Mouse (Mus musculus) megakaryocyte-erythroid progenitor cell, adult 5-6 weeks (primary cell): ENCODE data around the gene Scnm1. TPM values are rescaled to one million over a fixed set of nuclear protein-coding genes. Genes with fewer than 3 reads are reported as not detected.
"Not testable (repeated sequence)": the region's sequence is repeated elsewhere in the genome, so short reads cannot be mapped to it uniquely, and the experiment has no call there.

ENCODE experiments used
- ATAC-seq: replicated peaks from 2 replicates; pipeline ENCODE4 v1.8.0; 2016; ENCODE audit warnings: mild to moderate bottlenecking, inconsistent platforms; ENCODE audit not compliant: severe bottlenecking, poor library complexity, low FRiP score, low TSS enrichment
- total RNA-seq, 2 experiments: library from RNA; stranded (forward) in 1 of 2; stranded (reverse) in 1 of 2; fragments of 200-1000, 215-1000 nt in 1 of 2; fragments of >200 nt in 1 of 2; fragmentation: Nextera tagmentation in 1 of 2; gene quantifications; 2 replicates each; pipeline ENCODE4 v1.2.3; 2014 to 2017

The Scnm1 gene
- total RNA-seq, 2 experiments from 2014 or later = 86.0 to 94.4 TPM

- no peak for ATAC-seq
Observed at GRCm38 (mm10) chr3:95117751-95118150, 16.1 kb downstream of the Scnm1 start.

- ATAC-seq = no peak
Observed at GRCm38 (mm10) chr3:95112760-95113159, 21.1 kb downstream of the Scnm1 start.

- ATAC-seq = peak; percentile 85
Observed at GRCm38 (mm10) chr3:95110911-95111726, 22.7 kb downstream of the Scnm1 start, which contains the start of gene Vps72. Gene Vps72, plus strand, starts transcription at chr3:95111022.

GRCm38 (mm10) chr3:95107898-95108297 lies 25.9 kb downstream of the Scnm1 start:
- ATAC-seq = no peak

GRCm38 (mm10) chr3:95107308-95107707 lies 26.5 kb downstream of the Scnm1 start:
- ATAC-seq = not testable (repeated sequence)

GRCm38 (mm10) chr3:95106338-95107117 lies 27.3 kb downstream of the Scnm1 start, which contains the start of gene Pip5k1a:
Gene Pip5k1a, minus strand, starts transcription at chr3:95106930.
- peak; percentile 69 for ATAC-seq

- ATAC-seq = 0 out of 2 replicates have a peak, but pooled peaks have one; percentile 32
Observed at GRCm38 (mm10) chr3:95105586-95106337, 28.0 kb downstream of the Scnm1 start.

- no peak for ATAC-seq
Observed at GRCm38 (mm10) chr3:95105121-95105520, 28.7 kb downstream of the Scnm1 start.

- no peak for ATAC-seq
Observed at GRCm38 (mm10) chr3:95100854-95101253, 33.0 kb downstream of the Scnm1 start.

- no peak for ATAC-seq
Observed at GRCm38 (mm10) chr3:95088071-95088470, 45.7 kb downstream of the Scnm1 start.

Other genes starting within 250 kb of the Scnm1 start
- gene Psmb4, start 247.1 kb downstream of the Scnm1 start, total RNA-seq (2014; fragmentation: Nextera tagmentation) = 427 and 467 TPM in 2 replicates
- gene Psmb4, start 247.1 kb downstream of the Scnm1 start, total RNA-seq (2017) = 212 and 218 TPM in 2 replicates
- 128 and 136 TPM in 2 replicates for gene Selenbp1, start 201.0 kb downstream of the Scnm1 start, total RNA-seq (2014; fragmentation: Nextera tagmentation)
- 100 and 113 TPM in 2 replicates for gene Selenbp1, start 201.0 kb downstream of the Scnm1 start, total RNA-seq (2017)
- gene Rfx5, start 179.9 kb downstream of the Scnm1 start, total RNA-seq (2014; fragmentation: Nextera tagmentation) = 21.3 and 21.4 TPM in 2 replicates
- 15.1 and 19.0 TPM in 2 replicates for gene Rfx5, start 179.9 kb downstream of the Scnm1 start, total RNA-seq (2017)
- gene Pi4kb, start 159.3 kb downstream of the Scnm1 start, total RNA-seq (2014; fragmentation: Nextera tagmentation) = 24.9 and 35.5 TPM in 2 replicates
- gene Pi4kb, start 159.3 kb downstream of the Scnm1 start, total RNA-seq (2017) = 22.7 and 27.9 TPM in 2 replicates
- 16.8 and 25.9 TPM in 2 replicates for gene Zfp687, start 118.6 kb downstream of the Scnm1 start, total RNA-seq (2014; fragmentation: Nextera tagmentation)
- 13.0 and 42.4 TPM in 2 replicates for gene Zfp687, start 118.6 kb downstream of the Scnm1 start, total RNA-seq (2017)
- gene Psmd4, start 91.4 kb downstream of the Scnm1 start, total RNA-seq (2014; fragmentation: Nextera tagmentation) = 190 and 212 TPM in 2 replicates
- gene Psmd4, start 91.4 kb downstream of the Scnm1 start, total RNA-seq (2017) = 336 and 456 TPM in 2 replicates
- gene Pip5k1a, start 27.1 kb downstream of the Scnm1 start, total RNA-seq (2014; fragmentation: Nextera tagmentation) = 28.8 and 29.3 TPM in 2 replicates
- gene Pip5k1a, start 27.1 kb downstream of the Scnm1 start, total RNA-seq (2017) = 20.5 and 23.8 TPM in 2 replicates
- 62.9 and 64.1 TPM in 2 replicates for gene Vps72, start 23.0 kb downstream of the Scnm1 start, total RNA-seq (2014; fragmentation: Nextera tagmentation)
- 105 and 121 TPM in 2 replicates for gene Vps72, start 23.0 kb downstream of the Scnm1 start, total RNA-seq (2017)
- gene Tmod4, start 9.5 kb downstream of the Scnm1 start, total RNA-seq (2014; fragmentation: Nextera tagmentation) = 2.4 and 5.1 TPM in 2 replicates
- gene Tmod4, start 9.5 kb downstream of the Scnm1 start, total RNA-seq (2017) = 0.99 and 2.9 TPM in 2 replicates
- 5.4 and 6.9 TPM in 2 replicates for gene Lysmd1, start 77 bp upstream of the Scnm1 start, total RNA-seq (2014; fragmentation: Nextera tagmentation)
- gene Lysmd1, start 77 bp upstream of the Scnm1 start, total RNA-seq (2017) = 6.2 and 7.2 TPM in 2 replicates
- gene Tnfaip8l2, start 8.3 kb upstream of the Scnm1 start, total RNA-seq (2014; fragmentation: Nextera tagmentation) = 3.3 and 8.1 TPM in 2 replicates
- gene Tnfaip8l2, start 8.3 kb upstream of the Scnm1 start, total RNA-seq (2017) = 3.1 and 6.7 TPM in 2 replicates
- 0.27 TPM in 1 of 2 replicates, not detected in the other for gene Sema6c, start 26.4 kb upstream of the Scnm1 start, total RNA-seq (2014; fragmentation: Nextera tagmentation)
- gene Sema6c, start 26.4 kb upstream of the Scnm1 start, total RNA-seq (2017) = 0.99 TPM in 1 of 2 replicates, not detected in the other
- gene Gabpb2, start 83.9 kb upstream of the Scnm1 start, total RNA-seq (2014; fragmentation: Nextera tagmentation) = 59.0 and 63.9 TPM in 2 replicates
- gene Gabpb2, start 83.9 kb upstream of the Scnm1 start, total RNA-seq (2017) = 59.2 and 64.2 TPM in 2 replicates
- 69.0 and 127 TPM in 2 replicates for gene Cdc42se1, start 94.7 kb upstream of the Scnm1 start, total RNA-seq (2014; fragmentation: Nextera tagmentation)
- gene Cdc42se1, start 94.7 kb upstream of the Scnm1 start, total RNA-seq (2017) = 49.5 and 59.1 TPM in 2 replicates
- gene Mllt11, start 98.2 kb upstream of the Scnm1 start, total RNA-seq (2014; fragmentation: Nextera tagmentation) = 6.0 and 6.9 TPM in 2 replicates
- gene Mllt11, start 98.2 kb upstream of the Scnm1 start, total RNA-seq (2017) = 1.9 and 3.6 TPM in 2 replicates
- 0.92 and 2.5 TPM in 2 replicates for gene Gm128, start 107.6 kb upstream of the Scnm1 start, total RNA-seq (2014; fragmentation: Nextera tagmentation)
- 0.27 TPM in 1 of 2 replicates, not detected in the other for gene Gm128, start 107.6 kb upstream of the Scnm1 start, total RNA-seq (2017)
- not detected in 2 replicates for gene Bnipl, start 117.2 kb upstream of the Scnm1 start, total RNA-seq (2014; fragmentation: Nextera tagmentation)
- gene Bnipl, start 117.2 kb upstream of the Scnm1 start, total RNA-seq (2017) = not detected in 2 replicates
- gene Mindy1, start 147.3 kb upstream of the Scnm1 start, total RNA-seq (2014; fragmentation: Nextera tagmentation) = 36.8 and 46.9 TPM in 2 replicates
- gene Mindy1, start 147.3 kb upstream of the Scnm1 start, total RNA-seq (2017) = 37.5 and 45.3 TPM in 2 replicates
- gene Prune1, start 148.1 kb upstream of the Scnm1 start, total RNA-seq (2014; fragmentation: Nextera tagmentation) = 20.2 and 24.8 TPM in 2 replicates
- 10.1 and 14.6 TPM in 2 replicates for gene Prune1, start 148.1 kb upstream of the Scnm1 start, total RNA-seq (2017)
- 25.5 and 35.5 TPM in 2 replicates for gene Anxa9, start 173.2 kb upstream of the Scnm1 start, total RNA-seq (2014; fragmentation: Nextera tagmentation)
- 15.6 and 16.7 TPM in 2 replicates for gene Anxa9, start 173.2 kb upstream of the Scnm1 start, total RNA-seq (2017)
- gene Cers2, start 180.8 kb upstream of the Scnm1 start, total RNA-seq (2014; fragmentation: Nextera tagmentation) = 199 and 268 TPM in 2 replicates
- gene Cers2, start 180.8 kb upstream of the Scnm1 start, total RNA-seq (2017) = 118 and 125 TPM in 2 replicates
- 58.7 and 67.9 TPM in 2 replicates for gene Setdb1, start 223.2 kb upstream of the Scnm1 start, total RNA-seq (2014; fragmentation: Nextera tagmentation)
- gene Setdb1, start 223.2 kb upstream of the Scnm1 start, total RNA-seq (2017) = 44.1 and 46.5 TPM in 2 replicates